Mouse (Mus musculus) right cerebral cortex, adult 2 months (tissue): ENCODE results near the gene Asb17.
"Not testable (repeated sequence)": the region's sequence is repeated elsewhere in the genome, so short reads cannot be mapped to it uniquely, and the experiment has no call there.

ENCODE experiments used
- DNase-seq, 2 experiments: peaks; one replicate each; pipeline ENCODE4 v3.0.0; 2021 to 2022; ENCODE audit warnings: low spot score in 2 of 2

Gene Asb17

GRCm38 (mm10) chr3:153831873-153832653 is 11.9 kb upstream of the Asb17 start:
- DNase-seq = no peak

GRCm38 (mm10) chr3:153832654-153832945 is 11.4 kb upstream of the Asb17 start:
- DNase-seq = no peak

DNA sequence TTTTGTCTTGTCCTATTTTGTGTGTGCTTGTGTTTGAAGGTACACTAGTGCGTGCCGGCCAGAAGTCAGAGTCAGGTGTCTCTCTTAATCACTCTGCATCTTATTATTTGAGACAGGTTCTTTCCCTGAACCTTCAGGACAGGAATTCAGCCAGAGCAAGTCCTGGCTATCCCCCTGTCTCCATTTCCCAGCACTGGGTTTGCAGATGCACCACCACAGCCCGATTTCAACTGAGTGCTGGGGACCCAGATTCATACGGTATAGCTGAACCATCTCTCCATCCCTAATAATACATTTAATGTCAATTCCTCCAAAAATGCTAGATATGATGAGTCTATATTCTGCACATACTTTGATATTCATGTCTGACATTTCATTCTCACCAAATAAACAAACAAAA is 9.9 kb upstream of the Asb17 start:
- no peak for DNase-seq

GRCm38 (mm10) chr3:153835455-153836086 is 8.4 kb upstream of the Asb17 start:
- DNase-seq = peak; percentile 32 to 40

GRCm38 (mm10) chr3:153836316-153836715 is 7.7 kb upstream of the Asb17 start:
- DNase-seq = no peak

DNA sequence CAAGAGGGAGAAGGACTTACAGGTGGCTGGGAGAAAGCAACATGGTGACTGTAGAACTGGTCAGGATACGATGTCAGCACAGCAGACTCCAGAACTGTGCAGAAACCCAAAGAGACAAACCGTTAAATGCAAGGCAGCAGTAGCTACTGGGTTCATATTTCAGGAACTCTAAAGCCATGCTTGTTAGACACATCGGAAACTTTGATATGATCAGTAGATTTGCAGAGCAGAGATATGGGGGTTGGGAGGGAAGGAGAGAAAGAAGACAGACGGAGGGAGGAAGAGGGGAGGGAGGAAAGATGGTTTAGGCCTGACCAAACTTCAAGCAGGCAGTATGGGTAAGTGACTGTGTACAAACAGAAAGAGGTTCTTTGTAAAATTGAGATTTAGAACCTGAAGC is 6.4 kb upstream of the Asb17 start:
- no peak for DNase-seq

DNA sequence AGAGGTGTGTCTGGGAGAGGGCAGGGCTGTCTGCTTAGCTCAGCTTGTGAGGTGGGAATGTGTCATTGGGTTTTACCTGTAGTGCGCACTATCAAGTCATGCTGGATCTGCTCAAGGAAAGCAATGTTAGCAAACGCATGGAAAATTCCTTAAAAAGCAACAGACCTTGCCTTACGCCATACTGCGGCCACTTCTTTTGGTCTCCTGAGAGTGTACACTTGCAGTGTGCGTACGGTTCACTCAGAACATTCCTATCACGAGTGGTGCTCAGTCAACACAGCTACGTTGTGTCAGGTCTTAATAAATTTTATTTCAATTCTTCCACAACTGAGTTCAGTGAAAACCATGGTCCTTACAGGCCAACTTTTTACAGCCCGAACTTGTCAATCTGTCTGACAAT is 748 bp downstream of the Asb17 start:
- DNase-seq = no peak

DNA sequence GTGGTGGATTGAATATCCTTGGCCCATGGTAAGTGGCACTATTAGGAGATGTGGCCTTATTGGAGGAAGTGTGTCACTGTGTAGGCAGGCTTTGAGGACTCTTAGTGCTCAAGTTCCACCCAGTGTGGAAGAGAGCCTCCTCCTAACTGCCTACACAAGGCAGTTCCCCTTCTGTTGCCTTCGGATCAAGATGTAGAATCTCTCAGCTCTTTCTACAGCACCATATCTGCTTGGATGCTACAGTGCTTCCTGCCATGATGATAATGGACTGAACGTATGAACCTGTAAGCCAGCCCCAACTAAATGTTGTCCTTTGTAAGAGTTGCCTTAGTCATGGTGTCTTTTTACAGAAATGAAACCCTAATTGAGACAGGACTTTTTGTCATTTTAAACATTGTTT is 1.5 kb downstream of the Asb17 start:
- no peak for DNase-seq

- DNase-seq = no peak
These were observed 2.1 kb downstream of the Asb17 start for GRCm38 (mm10) chr3:153846109-153846508.

- DNase-seq = no peak
These were observed 3.3 kb downstream of the Asb17 start for GRCm38 (mm10) chr3:153847207-153847733.

- no peak for DNase-seq
These were observed 5.5 kb downstream of the Asb17 start for GRCm38 (mm10) chr3:153849368-153850015.

DNA sequence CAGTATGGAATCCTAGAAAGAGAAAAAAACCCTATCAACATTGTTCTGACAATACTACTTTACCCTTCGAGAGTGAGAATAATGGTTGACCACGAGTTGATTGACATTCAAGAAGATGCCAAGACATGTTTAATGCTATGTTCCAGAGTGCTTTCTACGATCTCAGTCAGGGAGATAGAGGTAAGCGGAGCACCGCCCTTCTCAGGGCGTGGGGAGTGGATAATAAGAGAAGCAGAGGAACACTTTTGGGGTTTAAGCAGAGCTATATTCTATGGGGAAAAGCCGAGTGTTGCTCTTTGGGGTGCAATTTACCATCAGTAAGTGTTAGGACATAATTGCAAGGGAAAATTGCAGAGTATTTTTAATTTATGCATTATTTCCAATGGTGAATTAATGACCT is 6.8 kb downstream of the Asb17 start:
- DNase-seq = no peak

GRCm38 (mm10) chr3:153852266-153852665 is 8.3 kb downstream of the Asb17 start:
- DNase-seq = no peak

DNA sequence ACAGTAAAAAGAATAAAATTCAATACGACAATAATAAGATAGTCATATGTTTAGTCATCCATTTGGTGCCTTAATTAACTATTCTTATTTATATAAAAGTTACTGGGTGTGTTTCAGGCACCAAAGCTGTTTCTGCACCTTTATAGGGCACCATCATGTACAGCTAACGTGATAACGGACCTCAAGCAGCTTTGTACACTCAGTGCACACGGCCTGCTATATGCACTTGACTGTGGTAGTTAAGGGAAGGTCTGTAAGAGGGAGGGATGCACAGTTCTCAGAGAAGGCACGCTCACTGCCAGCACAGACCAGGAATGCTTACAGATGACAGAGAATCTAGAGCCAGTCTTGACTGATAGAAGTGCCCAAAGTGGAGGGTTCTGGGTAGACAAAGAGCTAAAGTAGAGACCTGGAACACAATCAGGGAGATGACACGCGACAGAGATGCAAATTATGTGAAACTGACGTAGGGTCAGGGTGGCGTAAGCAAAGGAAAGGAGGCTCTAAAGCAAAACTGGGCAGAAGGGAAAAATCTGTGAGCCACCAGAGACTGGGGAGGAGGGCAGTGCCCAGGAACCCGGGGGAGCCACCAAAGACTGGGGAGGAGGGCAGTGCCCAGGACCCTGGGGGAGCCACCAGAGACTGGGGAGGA is 14.5 kb downstream of the Asb17 start:
- DNase-seq = no peak

- not testable (repeated sequence) for DNase-seq
These were observed 16.4 kb downstream of the Asb17 start for GRCm38 (mm10) chr3:153860392-153860791.

DNA sequence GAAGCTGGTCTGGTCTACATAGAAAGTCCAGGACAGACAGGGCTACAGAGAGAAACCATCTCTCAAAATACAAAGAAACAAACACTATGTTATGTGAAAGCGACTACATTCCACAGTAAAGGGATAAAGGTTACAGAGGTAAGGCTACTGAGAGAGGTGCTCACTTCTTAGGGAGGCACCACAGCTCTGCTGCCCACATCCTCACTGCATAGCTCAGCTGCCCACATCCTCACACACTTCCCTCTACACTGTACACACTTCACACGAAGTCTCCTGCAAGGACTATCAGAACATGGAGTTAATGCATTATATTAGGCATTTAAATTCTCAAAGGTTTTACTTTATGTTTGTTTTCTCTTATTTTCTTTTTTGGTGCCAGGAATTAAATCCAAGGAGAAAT is 19.8 kb downstream of the Asb17 start:
- no peak for DNase-seq

- no peak for DNase-seq
These were observed 20.8 kb downstream of the Asb17 start for GRCm38 (mm10) chr3:153864636-153865429.

- no peak for DNase-seq
These were observed 23.4 kb downstream of the Asb17 start for GRCm38 (mm10) chr3:153867149-153868136.

GRCm38 (mm10) chr3:153871396-153871795 is 27.4 kb downstream of the Asb17 start:
- no peak for DNase-seq

DNA sequence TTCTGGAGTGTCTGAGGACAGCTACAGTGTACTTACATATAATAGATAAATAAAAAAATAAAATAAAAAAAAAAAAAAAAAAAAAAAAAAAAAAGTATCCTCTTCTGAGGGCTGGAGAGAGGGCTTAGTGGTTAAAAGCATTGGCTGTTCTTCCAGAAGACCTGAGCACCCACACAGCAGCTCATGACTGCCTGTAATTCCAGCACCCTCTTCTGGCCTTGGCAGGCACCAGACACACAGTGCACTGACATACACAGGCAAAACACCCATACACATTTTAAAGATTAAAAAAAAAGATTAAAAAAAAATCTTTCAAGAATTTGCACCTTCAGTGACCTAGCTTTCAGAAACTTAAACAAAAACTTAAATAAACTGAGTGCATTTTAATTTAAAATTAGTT is 42.3 kb downstream of the Asb17 start:
- DNase-seq = no peak
